Mouse (Mus musculus): ENCODE results near the gene Olfr237-ps1. TPM values are rescaled to one million over a fixed set of nuclear protein-coding genes. Genes with fewer than 3 reads are reported as not detected.

Gene Olfr237-ps1
- polyA plus RNA-seq, 1 experiment from 2014 or later, result not detected

GRCm38 (mm10) chr6:43190986-43191385 lies 44.6 kb downstream of the Olfr237-ps1 start:
- Histone ChIP-seq H3K9ac (ENCODE audit: low read length) (no peak overlapping the region), H3K4me3 (ENCODE audit: low read depth, low read length) (no peak overlapping the region), H3K4me1 (ENCODE audit: control insufficient read depth, insufficient read depth, low read length) (no peaks in the 10 kb centered on the region), H3K4me2 (ENCODE audit: low read depth, severe bottlenecking) (no peak overlapping the region), H3K27ac (replicated peaks; ENCODE audit: low read depth, low read length) (no peak overlapping the region), H3K9me3 (ENCODE audit: control insufficient read depth, low read length) (no peaks in the 10 kb centered on the region), H3K27me3 (ENCODE audit: control insufficient read depth, insufficient read depth, low read length) (no peaks in the 10 kb centered on the region), H3K36me3 (ENCODE audit: control insufficient read depth, insufficient read depth, low read length) (no peaks in the 10 kb centered on the region)
- DNase-seq (ENCODE audit: low spot score), result no peak
- 81% methylated on average over 3 of the region's 3 CpGs for WGBS
- ATAC-seq (ENCODE audit: insufficient number of reproducible peaks, low FRiP score, low TSS enrichment, low read depth), result no peak

GRCm38 (mm10) chr6:43196781-43197180 lies 50.4 kb downstream of the Olfr237-ps1 start, which contains the start of gene Olfr435:
TSS of gene Olfr435 (plus strand) at chr6:43197146.
- Histone ChIP-seq H3K36me3 (ENCODE audit: control insufficient read depth, insufficient read depth, low read length) (no peaks in the 10 kb centered on the region), H3K27ac (replicated peaks; ENCODE audit: low read depth, low read length) (no peak within 1 kb of the TSS), H3K27me3 (ENCODE audit: control insufficient read depth, insufficient read depth, low read length) (no peaks in the 10 kb centered on the region), H3K9ac (ENCODE audit: low read length) (no peak within 1 kb of the TSS), H3K4me3 (ENCODE audit: low read depth, low read length) (no peak within 1 kb of the TSS), H3K9me3 (ENCODE audit: control insufficient read depth, low read length) (no peaks in the 10 kb centered on the region), H3K4me1 (ENCODE audit: control insufficient read depth, insufficient read depth, low read length) (no peaks in the 10 kb centered on the region), H3K4me2 (ENCODE audit: low read depth, severe bottlenecking) (no peak within 1 kb of the TSS)
- ATAC-seq (ENCODE audit: insufficient number of reproducible peaks, low FRiP score, low TSS enrichment, low read depth) (no peak), DNase-seq (ENCODE audit: low spot score) (no peak)

- no peaks in the 10 kb centered on the region for H3K27me3 ChIP-seq (ENCODE audit: control insufficient read depth, insufficient read depth, low read length)
- no peak overlapping the region for H3K9ac ChIP-seq (ENCODE audit: low read length)
- no peak overlapping the region for H3K4me2 ChIP-seq (ENCODE audit: low read depth, severe bottlenecking)
- H3K4me1 ChIP-seq (ENCODE audit: control insufficient read depth, insufficient read depth, low read length), result no peaks in the 10 kb centered on the region
- no peaks in the 10 kb centered on the region for H3K9me3 ChIP-seq (ENCODE audit: control insufficient read depth, low read length)
- ATAC-seq (ENCODE audit: insufficient number of reproducible peaks, low FRiP score, low TSS enrichment, low read depth) (no peak), DNase-seq (ENCODE audit: low spot score) (no peak)
- no peaks in the 10 kb centered on the region for H3K36me3 ChIP-seq (ENCODE audit: control insufficient read depth, insufficient read depth, low read length)
- no peak overlapping the region for H3K27ac ChIP-seq (replicated peaks; ENCODE audit: low read depth, low read length)
- H3K4me3 ChIP-seq (ENCODE audit: low read depth, low read length), result no peak overlapping the region
- 86% methylated on average over 3 of the region's 3 CpGs for WGBS
These were observed 51.7 kb downstream of the Olfr237-ps1 start for GRCm38 (mm10) chr6:43198094-43198493.

- Histone ChIP-seq H3K9me3 (ENCODE audit: control insufficient read depth, low read length) (no peaks in the 10 kb centered on the region), H3K36me3 (ENCODE audit: control insufficient read depth, insufficient read depth, low read length) (no peaks in the 10 kb centered on the region), H3K4me1 (ENCODE audit: control insufficient read depth, insufficient read depth, low read length) (no peaks in the 10 kb centered on the region), H3K27me3 (ENCODE audit: control insufficient read depth, insufficient read depth, low read length) (no peaks in the 10 kb centered on the region), H3K4me2 (ENCODE audit: low read depth, severe bottlenecking) (no peak overlapping the region), H3K9ac (ENCODE audit: low read length) (no peak overlapping the region), H3K27ac (replicated peaks; ENCODE audit: low read depth, low read length) (no peak overlapping the region), H3K4me3 (ENCODE audit: low read depth, low read length) (no peak overlapping the region)
- DNase-seq (ENCODE audit: low spot score) (no peak), ATAC-seq (ENCODE audit: insufficient number of reproducible peaks, low FRiP score, low TSS enrichment, low read depth) (no peak)
These were observed 56.4 kb downstream of the Olfr237-ps1 start for GRCm38 (mm10) chr6:43202786-43203185.

GRCm38 (mm10) chr6:43205355-43205754 lies 59.0 kb downstream of the Olfr237-ps1 start:
- Histone ChIP-seq H3K4me3 (ENCODE audit: low read depth, low read length) (no peak overlapping the region), H3K27me3 (ENCODE audit: control insufficient read depth, insufficient read depth, low read length) (no peaks in the 10 kb centered on the region), H3K27ac (replicated peaks; ENCODE audit: low read depth, low read length) (no peak overlapping the region), H3K4me1 (ENCODE audit: control insufficient read depth, insufficient read depth, low read length) (no peaks in the 10 kb centered on the region), H3K36me3 (ENCODE audit: control insufficient read depth, insufficient read depth, low read length) (no peaks in the 10 kb centered on the region), H3K4me2 (ENCODE audit: low read depth, severe bottlenecking) (no peak overlapping the region), H3K9me3 (ENCODE audit: control insufficient read depth, low read length) (no peaks in the 10 kb centered on the region), H3K9ac (ENCODE audit: low read length) (no peak overlapping the region)
- DNase-seq (ENCODE audit: low spot score) (no peak), ATAC-seq (ENCODE audit: insufficient number of reproducible peaks, low FRiP score, low TSS enrichment, low read depth) (no peak)
- 39% methylated on average over 2 of the region's 2 CpGs for WGBS

Other genes starting within 250 kb of the Olfr237-ps1 start
- not detected in 2 replicates for gene Olfr447, start 237.7 kb upstream of the Olfr237-ps1 start, polyA plus RNA-seq (2014; fragmentation: Nextera tagmentation; extraction: Ambion mirVana)
- gene Olfr446, start 225.2 kb upstream of the Olfr237-ps1 start, polyA plus RNA-seq (2014; fragmentation: Nextera tagmentation; extraction: Ambion mirVana), result not detected in 2 replicates
- gene Olfr444, start 197.5 kb upstream of the Olfr237-ps1 start, polyA plus RNA-seq (2014; fragmentation: Nextera tagmentation; extraction: Ambion mirVana), result not detected in 2 replicates
- gene Olfr441, start 40.2 kb upstream of the Olfr237-ps1 start, polyA plus RNA-seq (2014; fragmentation: Nextera tagmentation; extraction: Ambion mirVana), result not detected in 2 replicates
- not detected in 2 replicates for gene Olfr437, start 16.7 kb downstream of the Olfr237-ps1 start, polyA plus RNA-seq (2014; fragmentation: Nextera tagmentation; extraction: Ambion mirVana)
- not detected in 2 replicates for gene Olfr13, start 25.6 kb downstream of the Olfr237-ps1 start, polyA plus RNA-seq (2014; fragmentation: Nextera tagmentation; extraction: Ambion mirVana)
- gene Olfr435, start 50.6 kb downstream of the Olfr237-ps1 start, polyA plus RNA-seq (2014; fragmentation: Nextera tagmentation; extraction: Ambion mirVana), result not detected in 2 replicates
- gene Olfr434, start 66.5 kb downstream of the Olfr237-ps1 start, polyA plus RNA-seq (2014; fragmentation: Nextera tagmentation; extraction: Ambion mirVana), result not detected in 2 replicates
- gene Olfr47, start 85.0 kb downstream of the Olfr237-ps1 start, polyA plus RNA-seq (2014; fragmentation: Nextera tagmentation; extraction: Ambion mirVana), result not detected in 2 replicates
- gene Arhgef5, start 119.0 kb downstream of the Olfr237-ps1 start, polyA plus RNA-seq (2014; fragmentation: Nextera tagmentation; extraction: Ambion mirVana), result 5.1 and 7.5 TPM in 2 replicates
- gene Nobox, start 163.0 kb downstream of the Olfr237-ps1 start, polyA plus RNA-seq (2014; fragmentation: Nextera tagmentation; extraction: Ambion mirVana), result not detected in 2 replicates

Data from limb, embryonic 11.5 days (tissue).